Mouse (Mus musculus): Measurements from ENCODE around the gene Crybb3. TPM values are rescaled to one million over a fixed set of nuclear protein-coding genes. Genes with fewer than 3 reads are reported as not detected.

Gene Crybb3
- 0.18 TPM in 1 of 2 replicates, not detected in the other for polyA plus RNA-seq (2015; fragmentation: Nextera tagmentation; extraction: Ambion mirVana)

GRCm38 (mm10) chr5:113081439-113081838 is at the start of gene Crybb3:
Crybb3 (minus strand) TSS chr5:113081584.
- no peaks in the 10 kb centered on the region for H3K36me3 ChIP-seq (replicated peaks)
- H3K27me3 ChIP-seq = no peaks in the 10 kb centered on the region
- no peak within 1 kb of the TSS for H3K4me3 ChIP-seq (replicated peaks)
- ATAC-seq (ENCODE audit: insufficient read depth) = no peak
- H3K9ac ChIP-seq = no peak within 1 kb of the TSS
- H3K9me3 ChIP-seq (replicated peaks) = no peaks in the 10 kb centered on the region
- H3K4me2 ChIP-seq = no peak within 1 kb of the TSS
- WGBS (ENCODE audit: insufficient replicate concordance) = 54% methylated on average over 8 of the region's 8 CpGs
- H3K4me1 ChIP-seq (replicated peaks) = no peaks in the 10 kb centered on the region
- no peak within 1 kb of the TSS for H3K27ac ChIP-seq (replicated peaks)

- WGBS (ENCODE audit: insufficient replicate concordance) = 56% methylated on average over 4 of the region's 4 CpGs
These were observed 47.0 kb upstream of the Crybb3 start for GRCm38 (mm10) chr5:113128426-113128825.

GRCm38 (mm10) chr5:113126476-113126875 is 45.1 kb upstream of the Crybb3 start:
- H3K36me3 ChIP-seq (replicated peaks) = no peaks in the 10 kb centered on the region

More at GRCm38 (mm10) chr5:113128426-113128825, 47.0 kb upstream of the Crybb3 start:
- H3K9me3 ChIP-seq (replicated peaks) = no peaks in the 10 kb centered on the region
- H3K27me3 ChIP-seq = no peaks in the 10 kb centered on the region
- ATAC-seq (ENCODE audit: insufficient read depth) = no peak
- peaks cover 12% of the 10 kb centered on the region; the same call in 1 of the 2 replicates for H3K4me1 ChIP-seq (replicated peaks)
- no peak overlapping the region for H3K9ac ChIP-seq
- no peak overlapping the region for H3K27ac ChIP-seq (replicated peaks)
- no peak overlapping the region for H3K4me2 ChIP-seq
- no peak overlapping the region for H3K4me3 ChIP-seq (replicated peaks)
- H3K36me3 ChIP-seq (replicated peaks) = no peaks in the 10 kb centered on the region

GRCm38 (mm10) chr5:113123693-113124092 is 42.3 kb upstream of the Crybb3 start:
- no peaks in the 10 kb centered on the region for H3K27me3 ChIP-seq
- WGBS (ENCODE audit: insufficient replicate concordance) = 65% methylated on average over 10 of the region's 10 CpGs
- no peak overlapping the region for H3K4me2 ChIP-seq
- no peaks in the 10 kb centered on the region for H3K36me3 ChIP-seq (replicated peaks)
- H3K4me3 ChIP-seq (replicated peaks) = no peak overlapping the region
- no peak overlapping the region for H3K9ac ChIP-seq
- H3K4me1 ChIP-seq (replicated peaks) = peaks cover 42% of the 10 kb centered on the region
- H3K9me3 ChIP-seq (replicated peaks) = no peaks in the 10 kb centered on the region
- ATAC-seq (ENCODE audit: insufficient read depth) = no peak
- H3K27ac ChIP-seq (replicated peaks) = no peak overlapping the region

More at GRCm38 (mm10) chr5:113126476-113126875, 45.1 kb upstream of the Crybb3 start:
- H3K9ac ChIP-seq = no peak overlapping the region
- no peaks in the 10 kb centered on the region for H3K9me3 ChIP-seq (replicated peaks)
- H3K4me1 ChIP-seq (replicated peaks) = peaks cover 18% of the 10 kb centered on the region
- no peak for ATAC-seq (ENCODE audit: insufficient read depth)
- WGBS (ENCODE audit: insufficient replicate concordance) = 78% methylated on average over 12 of the region's 12 CpGs
- H3K4me2 ChIP-seq = no peak overlapping the region
- H3K27ac ChIP-seq (replicated peaks) = no peak overlapping the region
- no peak overlapping the region for H3K4me3 ChIP-seq (replicated peaks)
- no peaks in the 10 kb centered on the region for H3K27me3 ChIP-seq

- WGBS (ENCODE audit: insufficient replicate concordance) = 25% methylated on average over 12 of the region's 12 CpGs
These were observed 41.1 kb upstream of the Crybb3 start for GRCm38 (mm10) chr5:113122326-113123054.

GRCm38 (mm10) chr5:113121591-113121875 is 40.1 kb upstream of the Crybb3 start:
- no peak overlapping the region for H3K27ac ChIP-seq (replicated peaks)
- H3K9me3 ChIP-seq (replicated peaks) = no peaks in the 10 kb centered on the region
- H3K9ac ChIP-seq = no peak overlapping the region
- no peaks in the 10 kb centered on the region for H3K36me3 ChIP-seq (replicated peaks)
- ATAC-seq (ENCODE audit: insufficient read depth) = no peak
- H3K4me1 ChIP-seq (replicated peaks) = peaks cover 52% of the 10 kb centered on the region
- no peaks in the 10 kb centered on the region for H3K27me3 ChIP-seq
- no peak overlapping the region for H3K4me2 ChIP-seq
- 62% methylated on average over 6 of the region's 6 CpGs for WGBS (ENCODE audit: insufficient replicate concordance)
- no peak overlapping the region for H3K4me3 ChIP-seq (replicated peaks)

More at GRCm38 (mm10) chr5:113122326-113123054, 41.1 kb upstream of the Crybb3 start:
- Histone ChIP-seq H3K4me2 (no peak overlapping the region), H3K9me3 (replicated peaks) (no peaks in the 10 kb centered on the region), H3K4me1 (replicated peaks) (peaks cover 52% of the 10 kb centered on the region), H3K9ac (no peak overlapping the region), H3K27me3 (no peaks in the 10 kb centered on the region), H3K27ac (replicated peaks) (no peak overlapping the region), H3K4me3 (replicated peaks) (no peak overlapping the region), H3K36me3 (replicated peaks) (no peaks in the 10 kb centered on the region)
- ATAC-seq (ENCODE audit: insufficient read depth) = peak; percentile 7; the same call in 1 of the 2 replicates

GRCm38 (mm10) chr5:113120741-113121590 is 39.6 kb upstream of the Crybb3 start:
- Histone ChIP-seq H3K27me3 (no peaks in the 10 kb centered on the region), H3K4me3 (replicated peaks) (no peak overlapping the region), H3K9ac (no peak overlapping the region), H3K36me3 (replicated peaks) (no peaks in the 10 kb centered on the region), H3K9me3 (replicated peaks) (no peaks in the 10 kb centered on the region), H3K4me1 (replicated peaks) (peaks cover 53% of the 10 kb centered on the region), H3K4me2 (no peak overlapping the region), H3K27ac (replicated peaks) (no peak overlapping the region)
- no peak for ATAC-seq (ENCODE audit: insufficient read depth)
- 38% methylated on average over 15 of the region's 15 CpGs for WGBS (ENCODE audit: insufficient replicate concordance)

GRCm38 (mm10) chr5:113119861-113120465 is 38.6 kb upstream of the Crybb3 start:
- H3K4me1 ChIP-seq (replicated peaks) = peaks cover 63% of the 10 kb centered on the region
- peak overlapping the region; percentile 60 for H3K4me2 ChIP-seq
- H3K36me3 ChIP-seq (replicated peaks) = no peaks in the 10 kb centered on the region
- WGBS (ENCODE audit: insufficient replicate concordance) = 14% methylated on average over 13 of the region's 13 CpGs
- peak overlapping the region; percentile 24; the same call in 1 of the 2 replicates for H3K27ac ChIP-seq (replicated peaks)
- peak overlapping the region; percentile 28; the same call in 1 of the 2 replicates for H3K4me3 ChIP-seq (replicated peaks)
- peak overlapping the region; percentile 21; the same call in 1 of the 2 replicates for H3K9ac ChIP-seq
- no peaks in the 10 kb centered on the region for H3K9me3 ChIP-seq (replicated peaks)
- H3K27me3 ChIP-seq = no peaks in the 10 kb centered on the region
- ATAC-seq (ENCODE audit: insufficient read depth) = no peak

GRCm38 (mm10) chr5:113119291-113119690 is 37.9 kb upstream of the Crybb3 start:
- Histone ChIP-seq H3K4me1 (replicated peaks) (peaks cover 69% of the 10 kb centered on the region), H3K36me3 (replicated peaks) (no peaks in the 10 kb centered on the region), H3K9ac (peak overlapping the region; percentile 21; the same call in 1 of the 2 replicates), H3K27ac (replicated peaks) (peak overlapping the region; percentile 24), H3K9me3 (replicated peaks) (no peaks in the 10 kb centered on the region), H3K4me3 (replicated peaks) (peak overlapping the region; percentile 28), H3K4me2 (peak overlapping the region; percentile 60), H3K27me3 (no peaks in the 10 kb centered on the region)
- 14% methylated on average over 9 of the region's 9 CpGs for WGBS (ENCODE audit: insufficient replicate concordance)
- ATAC-seq (ENCODE audit: insufficient read depth) = no peak

- WGBS (ENCODE audit: insufficient replicate concordance) = 18% methylated on average over 6 of the region's 6 CpGs
- H3K4me1 ChIP-seq (replicated peaks) = peaks cover 75% of the 10 kb centered on the region
These were observed 37.3 kb upstream of the Crybb3 start for GRCm38 (mm10) chr5:113118695-113119094.

GRCm38 (mm10) chr5:113117361-113117760 is 36.0 kb upstream of the Crybb3 start:
- Histone ChIP-seq H3K4me1 (replicated peaks) (peaks cover 81% of the 10 kb centered on the region), H3K4me2 (no peak overlapping the region), H3K36me3 (replicated peaks) (no peaks in the 10 kb centered on the region), H3K9me3 (replicated peaks) (no peaks in the 10 kb centered on the region), H3K9ac (no peak overlapping the region), H3K4me3 (replicated peaks) (no peak overlapping the region), H3K27ac (replicated peaks) (no peak overlapping the region), H3K27me3 (no peaks in the 10 kb centered on the region)
- ATAC-seq (ENCODE audit: insufficient read depth) = no peak
- whole genome bisulfite sequencing (ENCODE audit: insufficient replicate concordance) = 69% methylated on average over 5 of the region's 5 CpGs

More at GRCm38 (mm10) chr5:113118695-113119094, 37.3 kb upstream of the Crybb3 start:
- Histone ChIP-seq H3K9ac (peak overlapping the region; percentile 21; the same call in 1 of the 2 replicates), H3K4me3 (replicated peaks) (peak overlapping the region; percentile 28), H3K27ac (replicated peaks) (peak overlapping the region; percentile 24), H3K36me3 (replicated peaks) (no peaks in the 10 kb centered on the region), H3K9me3 (replicated peaks) (no peaks in the 10 kb centered on the region), H3K4me2 (peak overlapping the region; percentile 60), H3K27me3 (no peaks in the 10 kb centered on the region)
- peak; percentile 53 for ATAC-seq (ENCODE audit: insufficient read depth)

Measured in liver, embryonic 15.5 days (tissue).